Mouse (Mus musculus): ENCODE measurements around the gene Higd2a. TPM values are rescaled to one million over a fixed set of nuclear protein-coding genes. Genes with fewer than 3 reads are reported as not detected.
"Not testable (repeated sequence)": the region's sequence is repeated elsewhere in the genome, so short reads cannot be mapped to it uniquely, and the experiment has no call there.

Higd2a gene
- total RNA-seq, 2 experiments from 2014 or later = 168 to 177 TPM

GRCm38 (mm10) chr13:54581385-54581784, 8.6 kb upstream of the Higd2a start:
- no peak for DNase-seq (ENCODE audit: low spot score in 2 of 2)

GRCm38 (mm10) chr13:54582126-54582525, 7.9 kb upstream of the Higd2a start:
- DNase-seq (ENCODE audit: low spot score in 2 of 2) = no peak

GRCm38 (mm10) chr13:54582860-54583259, 7.1 kb upstream of the Higd2a start:
- no peak for DNase-seq (ENCODE audit: low spot score in 2 of 2)

- DNase-seq (ENCODE audit: low spot score in 2 of 2) = no peak
Measured at GRCm38 (mm10) chr13:54585831-54586230, 4.2 kb upstream of the Higd2a start.

GRCm38 (mm10) chr13:54589414-54589995, 502 bp upstream of the Higd2a start:
- DNase-seq (ENCODE audit: low spot score in 2 of 2) = no peak

GRCm38 (mm10) chr13:54591776-54592356, 1.9 kb downstream of the Higd2a start:
- no peak for DNase-seq (ENCODE audit: low spot score in 2 of 2)

GRCm38 (mm10) chr13:54593617-54594016, 3.6 kb downstream of the Higd2a start:
- no peak for DNase-seq (ENCODE audit: low spot score in 2 of 2)

GRCm38 (mm10) chr13:54596107-54596690, 6.2 kb downstream of the Higd2a start:
- no peak for DNase-seq (ENCODE audit: low spot score in 2 of 2)

- DNase-seq (ENCODE audit: low spot score in 2 of 2) = no peak
Measured at GRCm38 (mm10) chr13:54596870-54597269, 6.9 kb downstream of the Higd2a start.

GRCm38 (mm10) chr13:54598622-54599143, 8.7 kb downstream of the Higd2a start:
- no peak for DNase-seq (ENCODE audit: low spot score in 2 of 2)

- DNase-seq (ENCODE audit: low spot score in 2 of 2) = no peak
Measured at GRCm38 (mm10) chr13:54602639-54603111, 12.7 kb downstream of the Higd2a start.

- no peak for DNase-seq (ENCODE audit: low spot score in 2 of 2)
Measured at GRCm38 (mm10) chr13:54603501-54603900, 13.5 kb downstream of the Higd2a start.

GRCm38 (mm10) chr13:54604221-54604620, 14.2 kb downstream of the Higd2a start:
- DNase-seq (ENCODE audit: low spot score in 2 of 2) = no peak

- DNase-seq (ENCODE audit: low spot score in 2 of 2) = no peak
Measured at GRCm38 (mm10) chr13:54605426-54605825, 15.4 kb downstream of the Higd2a start.

- DNase-seq (ENCODE audit: low spot score in 2 of 2) = no peak
Measured at GRCm38 (mm10) chr13:54607204-54607603, 17.2 kb downstream of the Higd2a start.

- DNase-seq (ENCODE audit: low spot score in 2 of 2) = no peak
Measured at GRCm38 (mm10) chr13:54608002-54608401, 18.0 kb downstream of the Higd2a start.

GRCm38 (mm10) chr13:54608666-54609065, 18.7 kb downstream of the Higd2a start:
- peak; percentile 41 to 49 for DNase-seq (ENCODE audit: low spot score in 2 of 2)

- DNase-seq (ENCODE audit: low spot score in 2 of 2) = no peak
Measured at GRCm38 (mm10) chr13:54609301-54609700, 19.3 kb downstream of the Higd2a start.

GRCm38 (mm10) chr13:54610613-54610971, 20.6 kb downstream of the Higd2a start:
- DNase-seq (ENCODE audit: low spot score in 2 of 2) = peak in 1 of 2 experiments; percentile 41

GRCm38 (mm10) chr13:54610972-54611754, 21.2 kb downstream of the Higd2a start, which contains the start of gene Cltb:
Gene Cltb (minus strand): TSS chr13:54611344.
- DNase-seq (ENCODE audit: low spot score in 2 of 2) = peak; percentile 90 to 95

GRCm38 (mm10) chr13:54613141-54613540, 23.1 kb downstream of the Higd2a start:
- DNase-seq (ENCODE audit: low spot score in 2 of 2) = not testable (repeated sequence)

- DNase-seq (ENCODE audit: low spot score in 2 of 2) = no peak
Measured at GRCm38 (mm10) chr13:54616307-54616706, 26.3 kb downstream of the Higd2a start.

Measured in layer of hippocampus, postnatal 10 days (tissue).